Comparison of ENCODE assay signal across 34 mouse cellular contexts in genomic region chr2:84539096-84539495, GRCm38 (mm10).
"Had no signal": no experiment of that assay in that cellular context is flagged by ENCODE, and none has a peak within 500 bp of the region (broad histone marks: within the 10 kb centered on the region; RNA-seq: fewer than 3 reads in every experiment).

No protein-coding gene starts in this region.

- H3K4me1 ChIP-seq: heart, embryonic 12.5 days; heart, embryonic 13.5 days; heart, embryonic 15.5 days; hindbrain, embryonic 10.5 days; hindbrain, embryonic 12.5 days; hindbrain, embryonic 13.5 days; hindbrain, embryonic 15.5 days; intestine, embryonic 15.5 days; kidney, embryonic 15.5 days had no signal

- H3K27me3 ChIP-seq: heart, embryonic 12.5 days; heart, embryonic 13.5 days; heart, embryonic 15.5 days; hindbrain, embryonic 12.5 days; hindbrain, embryonic 13.5 days; hindbrain, embryonic 15.5 days; intestine, embryonic 15.5 days; kidney, embryonic 15.5 days had no signal

- ATAC-seq: hindbrain, embryonic 16.5 days; hindbrain, postnatal 0 days; inflammation-experienced regulatory T-cells, adult 6 months; intestine, embryonic 15.5 days; intestine, embryonic 16.5 days; intestine, postnatal 0 days had no signal

- H3K9me3 ChIP-seq: heart, embryonic 12.5 days; heart, embryonic 13.5 days; heart, embryonic 15.5 days; hindbrain, embryonic 10.5 days; hindbrain, embryonic 12.5 days; hindbrain, embryonic 13.5 days; hindbrain, embryonic 15.5 days; intestine, embryonic 15.5 days; kidney, embryonic 15.5 days had no signal

- DNase-seq: heart, postnatal 10 days; heart, postnatal 14 days; heart, postnatal 36 days; heart, postnatal 4 days; kidney, adult 11 months; kidney, adult 18-20 months; kidney, adult 2 months; kidney, adult 8-10 months; kidney, adult 9 months; kidney, postnatal 10 days; kidney, postnatal 14 days; kidney, postnatal 25 days; kidney, postnatal 36 days; kidney, postnatal 4 days; layer of hippocampus, adult 9-11 months; layer of hippocampus, postnatal 36 days had no signal

- H3K4me3 ChIP-seq: heart, embryonic 12.5 days; heart, embryonic 13.5 days; heart, embryonic 15.5 days; hindbrain, embryonic 10.5 days; hindbrain, embryonic 12.5 days; hindbrain, embryonic 13.5 days; hindbrain, embryonic 15.5 days; intestine, embryonic 15.5 days; kidney, embryonic 15.5 days; layer of hippocampus, adult 2 months; left cerebral cortex, adult 2 months had no signal

- H3K9ac ChIP-seq: heart, embryonic 12.5 days; heart, embryonic 13.5 days; heart, embryonic 15.5 days; hindbrain, embryonic 12.5 days; hindbrain, embryonic 13.5 days; hindbrain, embryonic 14.5 days; hindbrain, embryonic 15.5 days; intestine, embryonic 15.5 days; kidney, embryonic 15.5 days had no signal

- H3K36me3 ChIP-seq: heart, embryonic 12.5 days; heart, embryonic 13.5 days; heart, embryonic 15.5 days; hindbrain, embryonic 10.5 days; hindbrain, embryonic 12.5 days; hindbrain, embryonic 13.5 days; hindbrain, embryonic 15.5 days; intestine, embryonic 15.5 days; kidney, embryonic 15.5 days had no signal

- H3K27ac ChIP-seq: heart, embryonic 13.5 days; heart, embryonic 15.5 days; hindbrain, embryonic 10.5 days; hindbrain, embryonic 12.5 days; hindbrain, embryonic 13.5 days; hindbrain, embryonic 14.5 days; hindbrain, embryonic 15.5 days; hindbrain, postnatal 0 days; intestine, embryonic 15.5 days; kidney, embryonic 15.5 days; kidney, postnatal 0 days; layer of hippocampus, adult 2 months; left cerebral cortex, adult 2 months had no signal

- H3K4me2 ChIP-seq: heart, embryonic 12.5 days; heart, embryonic 13.5 days; heart, embryonic 15.5 days; hindbrain, embryonic 12.5 days; hindbrain, embryonic 13.5 days; hindbrain, embryonic 14.5 days; hindbrain, embryonic 15.5 days; intestine, embryonic 15.5 days; kidney, embryonic 15.5 days had no signal
